Mouse (Mus musculus) lung, embryonic 14.5 days (tissue): ENCODE measurements around the gene Gm17332. TPM values are rescaled to one million over a fixed set of nuclear protein-coding genes. Genes with fewer than 3 reads are reported as not detected.

ENCODE experiments used
- ATAC-seq: fragments of 200-750 bp; cut with Nextera tagmentation; 2 replicates; pipeline ENCODE4 v1.8.0; 2017; ENCODE audit warnings: mild to moderate bottlenecking, moderate TSS enrichment, moderate library complexity; ENCODE audit not compliant: insufficient read depth
- DNase-seq: peaks from one replicate; pipeline ENCODE4 v3.0.0-alpha.2; 2015
- H3K27ac ChIP-seq: fragments of 300-500 bp; sonication (generic); 2 replicates; pipeline ENCODE4 v1.5.1; 2014; ENCODE audit warnings: low read depth, mild to moderate bottlenecking, moderate library complexity
- H3K27me3 ChIP-seq: fragments of 300-500 bp; sonication (generic); 2 replicates; pipeline ENCODE4 v1.6.1; 2014; ENCODE audit warnings: low read length, control low read depth; ENCODE audit not compliant: insufficient read depth
- H3K36me3 ChIP-seq: fragments of 300-500 bp; sonication (generic); 2 replicates; pipeline ENCODE4 v1.6.1; 2014; ENCODE audit warnings: control low read depth; ENCODE audit not compliant: insufficient read depth
- H3K4me1 ChIP-seq: fragments of 300-500 bp; sonication (generic); 2 replicates; pipeline ENCODE4 v1.6.1; 2014; ENCODE audit warnings: antibody characterized with exemption, control low read depth; ENCODE audit not compliant: insufficient read depth
- H3K4me2 ChIP-seq: fragments of 300-500 bp; sonication (generic); 2 replicates; pipeline ENCODE4 v1.6.1; 2014; ENCODE audit warnings: mild to moderate bottlenecking
- H3K4me3 ChIP-seq: fragments of 300-500 bp; sonication (generic); 2 replicates; pipeline ENCODE4 v1.5.1; 2014; ENCODE audit warnings: low read depth, low read length
- H3K9ac ChIP-seq: fragments of 300-500 bp; sonication (generic); 2 replicates; pipeline ENCODE4 v1.6.1; 2014
- H3K9me3 ChIP-seq: fragments of 300-500 bp; sonication (generic); 2 replicates; pipeline ENCODE4 v1.6.1; 2016; ENCODE audit warnings: low read depth, low read length, control low read depth
- CTCF ChIP-seq: IDR thresholded peaks from 2 replicates; pipeline ENCODE4 v1.5.1; 2016; ENCODE audit warnings: antibody characterized with exemption, low read depth
- WGBS: fragments of 180-500 bp; shearing (Covaris S2); extraction: QIAGEN DNeasy Blood & Tissue Kit; methylation state at CpG from one replicate; pipeline ENCODE4 v1.1.7; 2014; 5-methylcytosine and 5-hydroxymethylcytosine counted together
- polyA plus RNA-seq: library from polyadenylated mRNA; unstranded; fragments of >200 nt; fragmentation: Nextera tagmentation; extraction: Ambion mirVana; gene quantifications from 2 replicates; pipeline ENCODE4 v1.2.1, GENCODE M21; 2014

Gene Gm17332
- polyA plus RNA-seq: not detected in 2 replicates

GRCm38 (mm10) chr11:31182362-31182761 is at the start of gene Gm17332:
Gene Gm17332 (minus strand): TSS chr11:31182462.
- Histone ChIP-seq H3K36me3 (no peaks in the 10 kb centered on the region), H3K9me3 (peaks cover 7% of the 10 kb centered on the region; the same call in 1 of the 2 replicates), H3K4me2 (no peak within 1 kb of the TSS), H3K27ac (no peak within 1 kb of the TSS), H3K4me1 (no peaks in the 10 kb centered on the region), H3K4me3 (no peak within 1 kb of the TSS), H3K9ac (no peak within 1 kb of the TSS), H3K27me3 (no peaks in the 10 kb centered on the region)
- ATAC-seq (no peak), DNase-seq (no peak)
- TF ChIP-seq CTCF: no peak

- WGBS: 46% methylated on average over 4 of the region's 4 CpGs
- DNase-seq: no peak
- Histone ChIP-seq H3K27ac (no peak overlapping the region), H3K27me3 (no peaks in the 10 kb centered on the region), H3K9ac (no peak overlapping the region), H3K4me2 (no peak overlapping the region), H3K36me3 (no peaks in the 10 kb centered on the region), H3K9me3 (no peaks in the 10 kb centered on the region), H3K4me1 (no peaks in the 10 kb centered on the region), H3K4me3 (no peak overlapping the region)
- no peak for TF ChIP-seq CTCF
- ATAC-seq: no peak
Observed at GRCm38 (mm10) chr11:31229966-31230365, 47.7 kb upstream of the Gm17332 start.

- Histone ChIP-seq H3K9me3 (no peaks in the 10 kb centered on the region), H3K27ac (no peak overlapping the region), H3K4me3 (no peak overlapping the region), H3K4me1 (no peaks in the 10 kb centered on the region), H3K9ac (no peak overlapping the region), H3K4me2 (no peak overlapping the region), H3K36me3 (no peaks in the 10 kb centered on the region), H3K27me3 (no peaks in the 10 kb centered on the region)
- ATAC-seq (0 out of 2 replicates have a peak, but pooled peaks have one; percentile 60), DNase-seq (peak; percentile 31)
- no peak for TF ChIP-seq CTCF
- WGBS: 72% methylated on average over 1 of the region's 1 CpGs
Observed at GRCm38 (mm10) chr11:31225359-31225758, 43.1 kb upstream of the Gm17332 start.

GRCm38 (mm10) chr11:31218009-31218408 is 35.7 kb upstream of the Gm17332 start:
- Histone ChIP-seq H3K4me1 (no peaks in the 10 kb centered on the region), H3K4me2 (no peak overlapping the region), H3K9me3 (no peaks in the 10 kb centered on the region), H3K9ac (no peak overlapping the region), H3K4me3 (no peak overlapping the region), H3K27ac (no peak overlapping the region), H3K36me3 (no peaks in the 10 kb centered on the region), H3K27me3 (no peaks in the 10 kb centered on the region)
- ATAC-seq: no peak
- no peak for TF ChIP-seq CTCF
- no peak for DNase-seq

DNA sequence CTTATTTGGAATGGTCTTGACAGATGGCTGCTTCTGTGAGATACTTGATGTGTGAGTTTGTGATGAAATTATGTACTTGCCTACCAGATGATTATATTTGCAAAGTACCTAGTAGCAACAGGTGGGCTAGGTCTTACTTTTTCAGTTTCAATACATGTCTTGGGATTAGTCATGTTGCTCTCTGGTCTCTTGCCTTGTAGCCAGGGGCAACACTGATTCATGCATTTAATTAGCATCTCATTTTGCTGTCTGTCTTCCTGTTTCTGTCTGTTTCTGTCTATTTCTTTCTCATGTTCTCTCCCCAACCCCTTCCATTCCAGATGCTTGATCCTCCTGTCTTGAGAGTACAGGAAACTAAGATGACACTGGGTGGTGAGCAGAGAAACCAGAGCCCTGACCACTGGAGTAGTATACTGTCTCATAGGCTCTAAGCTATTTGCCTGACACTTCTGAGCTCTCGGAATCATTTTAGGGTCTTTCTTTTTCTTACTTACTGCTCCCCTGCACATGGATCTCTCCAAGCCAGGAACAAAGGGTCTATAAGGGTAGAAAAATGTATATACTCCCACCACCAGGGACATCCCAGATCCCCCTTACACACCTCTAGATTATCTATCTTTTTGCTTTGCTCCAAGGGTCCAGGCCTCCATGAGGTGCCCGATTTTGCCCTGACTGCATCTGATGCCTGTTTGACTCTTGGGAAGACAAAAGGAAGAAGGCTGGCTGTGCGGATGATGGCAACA is 13.5 kb upstream of the Gm17332 start:
- H3K4me2 ChIP-seq: no peak overlapping the region
- no peaks in the 10 kb centered on the region for H3K4me1 ChIP-seq
- H3K9me3 ChIP-seq: no peaks in the 10 kb centered on the region
- 80% methylated on average over 3 of the region's 3 CpGs for WGBS
- no peak overlapping the region for H3K4me3 ChIP-seq
- no peak overlapping the region for H3K9ac ChIP-seq
- ATAC-seq: no peak
- no peaks in the 10 kb centered on the region for H3K36me3 ChIP-seq
- H3K27ac ChIP-seq: no peak overlapping the region
- TF ChIP-seq CTCF: no peak
- H3K27me3 ChIP-seq: no peaks in the 10 kb centered on the region
- no peak for DNase-seq

DNA sequence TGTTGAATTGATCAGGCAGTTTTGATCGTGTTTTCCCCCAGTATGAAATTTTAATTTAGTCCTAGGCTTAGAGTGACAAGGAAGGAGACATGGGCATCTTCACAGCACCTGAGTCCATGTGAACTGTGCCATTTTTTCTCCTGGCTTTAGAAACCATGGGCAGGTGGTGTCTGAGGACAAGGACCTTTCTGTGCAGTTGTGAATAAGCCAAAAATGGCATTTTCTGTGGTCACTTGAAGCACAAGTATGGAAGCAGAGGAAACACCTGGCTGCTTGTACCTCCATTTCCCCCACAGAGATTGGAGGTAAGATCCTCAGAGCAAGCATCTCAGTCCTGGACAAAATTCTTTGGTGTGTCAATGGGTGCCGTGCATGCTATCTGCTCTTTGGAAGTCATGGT is 12.5 kb upstream of the Gm17332 start:
- no peak overlapping the region for H3K4me2 ChIP-seq
- H3K27ac ChIP-seq: no peak overlapping the region
- DNase-seq (no peak), ATAC-seq (no peak)
- no peak overlapping the region for H3K9ac ChIP-seq
- TF ChIP-seq CTCF: no peak
- no peak overlapping the region for H3K4me3 ChIP-seq
- no peaks in the 10 kb centered on the region for H3K9me3 ChIP-seq
- H3K27me3 ChIP-seq: no peaks in the 10 kb centered on the region
- H3K36me3 ChIP-seq: no peaks in the 10 kb centered on the region
- no peaks in the 10 kb centered on the region for H3K4me1 ChIP-seq
- 72% methylated on average over 2 of the region's 2 CpGs for WGBS

- Histone ChIP-seq H3K27ac (no peak overlapping the region), H3K4me3 (0 out of 2 replicates have a peak overlapping the region, but pooled peaks have one; percentile 33), H3K9ac (no peak overlapping the region), H3K27me3 (no peaks in the 10 kb centered on the region), H3K4me2 (peak overlapping the region; percentile 58), H3K36me3 (no peaks in the 10 kb centered on the region), H3K9me3 (no peaks in the 10 kb centered on the region), H3K4me1 (0 out of 2 replicates have a peak, but pooled peaks cover 2% of the 10 kb centered on the region)
- DNase-seq (peak; percentile 76), ATAC-seq (peak; percentile 91)
- WGBS: 4% methylated on average over 4 of the region's 4 CpGs
- no peak for TF ChIP-seq CTCF
Observed at GRCm38 (mm10) chr11:31170052-31170646, 12.1 kb downstream of the Gm17332 start.
